Mouse (Mus musculus) duodenum, adult 2 months (tissue): ENCODE measurements around the gene Sap25. TPM values are rescaled to one million over a fixed set of nuclear protein-coding genes. Genes with fewer than 3 reads are reported as not detected.

Experiments used
- polyA plus RNA-seq: library from polyadenylated mRNA; depleted of rRNA; stranded (reverse); fragments of >200 nt; gene quantifications from 2 replicates; pipeline ENCODE4 v1.2.3, GENCODE M21; 2012; ENCODE audit warnings: low replicate concordance; rRNA removed

Gene Sap25
- polyA plus RNA-seq, result 114 and 144 TPM in 2 replicates

DNA sequence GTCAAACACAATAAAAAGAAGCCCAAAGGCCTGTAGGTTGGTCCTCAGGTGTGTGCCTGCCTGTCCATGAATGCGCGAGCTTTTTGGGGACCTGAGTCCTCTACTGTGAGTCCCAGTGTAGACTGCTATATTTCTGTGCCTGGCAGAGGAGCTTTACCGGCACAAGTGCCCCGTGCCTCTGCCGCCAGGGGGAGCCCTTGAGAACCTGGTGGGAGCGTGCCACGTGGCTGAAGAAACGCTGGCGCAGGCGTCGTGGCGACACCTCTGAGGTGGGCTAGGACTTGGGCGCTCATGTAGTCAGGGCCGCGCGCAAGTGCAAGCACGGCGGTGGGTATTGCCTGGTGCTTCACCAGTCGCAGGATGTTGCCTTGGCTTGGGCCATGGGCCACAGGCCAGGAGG lies at the start of gene Sap25:
Gene Sap25 (plus strand): TSS at position 281 of the 400 bp plus-strand sequence.

DNA sequence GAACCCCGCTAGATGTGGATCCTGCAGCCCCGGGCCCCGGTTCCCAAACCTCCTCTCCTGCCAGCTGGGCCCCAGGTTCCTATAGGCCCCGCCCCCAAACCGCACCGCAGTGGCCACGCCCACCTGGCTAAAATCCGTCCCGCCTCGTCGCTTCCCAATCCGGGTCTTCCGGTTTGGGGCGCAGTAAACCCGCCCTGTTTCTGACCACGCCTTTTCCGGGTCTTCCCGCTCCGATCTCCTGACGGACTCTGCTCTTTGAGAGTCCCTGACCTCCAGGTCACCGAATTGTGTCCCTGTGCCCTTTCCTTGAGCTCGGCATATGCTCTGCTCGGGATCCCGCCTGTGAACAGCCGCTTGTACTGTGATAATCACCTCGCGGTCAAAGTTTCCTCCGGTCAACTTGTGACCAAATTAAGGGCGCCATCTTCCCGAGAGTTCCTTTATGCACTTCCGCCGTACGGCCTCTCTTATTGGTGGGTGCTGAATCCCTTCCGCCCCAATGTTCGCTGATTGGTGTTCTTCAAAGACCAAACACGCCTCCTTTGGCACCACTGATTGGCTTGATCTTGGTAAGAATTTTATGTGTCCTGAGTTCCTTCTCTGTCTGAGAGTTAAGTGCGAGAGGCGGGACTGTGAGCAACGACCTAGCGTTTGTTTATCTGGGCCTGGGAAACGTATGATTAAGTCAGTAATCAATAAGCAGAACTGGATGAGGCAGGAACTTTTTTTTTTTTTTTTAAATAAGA lies 40.3 kb upstream of the Sap25 start, which contains the start of gene Mospd3:
Gene Mospd3 (minus strand): TSS at position 440 of the 746 bp plus-strand sequence.

DNA sequence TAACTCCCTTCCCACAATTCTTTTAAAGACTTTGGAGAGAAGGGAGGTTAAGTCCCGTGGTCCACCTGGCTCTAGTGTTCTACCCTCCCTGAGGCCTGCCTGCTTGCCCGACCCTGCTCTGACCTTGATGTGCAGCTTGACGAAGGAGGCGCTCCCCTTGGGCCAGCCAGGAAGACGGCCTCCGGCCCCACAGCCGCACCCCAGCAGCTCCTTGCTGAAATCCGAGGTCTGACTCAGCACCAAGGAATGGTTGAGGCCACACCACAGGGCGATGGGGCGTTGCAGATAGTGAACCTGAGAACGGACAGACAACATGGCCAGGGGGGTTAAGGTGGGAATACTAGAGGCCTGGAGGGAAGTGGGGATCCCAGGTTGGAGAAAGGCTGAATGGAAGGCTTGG lies 27.6 kb upstream of the Sap25 start, which contains the start of gene Pcolce:
Gene Pcolce (minus strand): TSS at position 235 of the 400 bp plus-strand sequence.

DNA sequence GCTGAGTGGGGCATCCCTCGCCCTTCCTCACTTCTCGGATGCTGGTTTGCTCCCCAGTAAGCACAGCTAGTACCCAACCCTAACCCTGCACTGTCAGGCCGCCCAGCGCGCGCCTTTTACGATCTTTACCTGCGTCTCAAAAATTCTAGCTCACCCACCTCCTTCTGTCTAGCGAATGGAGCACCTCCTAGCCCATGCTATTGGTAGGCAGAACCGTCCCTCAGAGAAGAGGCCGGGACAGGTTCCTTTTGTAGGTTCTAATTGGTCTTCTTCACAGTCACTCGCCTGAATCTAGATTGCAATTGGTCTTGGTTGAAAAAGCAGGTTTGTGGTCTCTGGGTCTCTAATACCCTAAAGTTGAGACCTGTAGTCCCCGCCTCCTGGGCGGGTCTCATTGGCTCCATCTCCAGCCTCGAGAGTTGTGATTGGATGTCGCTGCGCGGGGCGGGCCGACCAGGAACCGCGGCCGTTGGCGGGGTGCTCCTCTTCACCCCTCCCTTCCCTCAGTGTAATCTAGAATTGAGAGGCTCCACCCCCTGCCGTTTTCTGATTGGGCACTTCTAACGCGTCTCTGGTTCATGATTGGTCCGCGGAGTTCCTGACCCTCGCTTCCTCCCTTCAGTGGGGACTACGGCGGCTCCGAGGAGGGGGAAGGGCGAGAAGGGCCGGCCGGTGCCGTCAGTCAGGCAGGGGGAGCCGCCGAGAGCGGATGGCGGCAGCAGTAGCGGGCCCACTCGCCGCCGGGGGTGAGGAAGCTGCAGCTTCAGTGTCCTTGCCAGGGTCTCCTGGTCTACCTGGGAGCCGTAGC lies 12.4 kb upstream of the Sap25 start, which contains the start of the genes Fbxo24, Lrch4 and Gm20605:
Gene Fbxo24 (minus strand): TSS at position 505 of the 808 bp plus-strand sequence.
Gene Lrch4 (plus strand): TSS at position 624 of the 808 bp plus-strand sequence.
Gene Gm20605 (plus strand): TSS at position 678 of the 808 bp plus-strand sequence.

DNA sequence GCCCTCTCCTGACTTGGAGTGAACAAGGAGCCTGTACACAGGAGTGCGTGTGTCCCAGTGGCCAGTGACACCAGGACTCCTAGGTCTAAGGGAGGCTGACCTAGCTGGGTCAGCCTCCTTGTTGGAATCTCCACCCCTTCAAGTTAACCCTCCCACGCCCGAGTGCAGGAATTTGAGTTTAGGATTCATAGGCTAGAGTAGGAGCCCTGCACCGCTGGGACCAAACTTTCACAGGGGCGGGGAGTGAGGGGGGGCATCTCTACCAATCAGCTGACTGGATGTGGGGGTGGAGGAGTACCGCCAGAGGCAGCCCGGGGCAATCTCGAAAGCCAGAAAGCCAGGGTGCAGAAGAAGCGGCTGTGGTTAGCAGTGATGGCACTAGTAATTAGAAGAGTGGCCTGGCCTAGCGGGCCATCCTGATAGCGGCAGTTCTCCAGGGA lies 4.5 kb downstream of the Sap25 start, which contains the start of gene Irs3:
Gene Irs3 (minus strand): TSS at position 63 of the 440 bp plus-strand sequence.

GRCm38 (mm10) chr5:137684294-137685123 lies 43.4 kb downstream of the Sap25 start, which contains the start of gene Agfg2:
Gene Agfg2 (minus strand): TSS chr5:137684726.

Other genes starting within 250 kb of the Sap25 start
- 0.88 and 2.8 TPM in 2 replicates for gene Zan, start 164.3 kb upstream of the Sap25 start, polyA plus RNA-seq
- 37.9 and 47.1 TPM in 2 replicates for gene Pop7, start 138.8 kb upstream of the Sap25 start, polyA plus RNA-seq
- gene Gigyf1, start 122.8 kb upstream of the Sap25 start, polyA plus RNA-seq, result 11.8 and 16.6 TPM in 2 replicates
- not detected in 2 replicates for gene Epo, start 108.1 kb upstream of the Sap25 start, polyA plus RNA-seq
- 831 and 1,332 TPM in 2 replicates for gene Gnb2, start 107.8 kb upstream of the Sap25 start, polyA plus RNA-seq
- gene Actl6b, start 87.8 kb upstream of the Sap25 start, polyA plus RNA-seq, result 1.1 TPM in 2 replicates
- 0.81 and 1.1 TPM in 2 replicates for gene Tfr2, start 71.5 kb upstream of the Sap25 start, polyA plus RNA-seq
- 135 and 239 TPM in 2 replicates for gene Mospd3, start 40.3 kb upstream of the Sap25 start, polyA plus RNA-seq
- 33.2 and 49.9 TPM in 2 replicates for gene Pcolce, start 27.6 kb upstream of the Sap25 start, polyA plus RNA-seq
- gene Fbxo24, start 12.3 kb upstream of the Sap25 start, polyA plus RNA-seq, result 0.18 and 0.78 TPM in 2 replicates
- 33.9 and 56.3 TPM in 2 replicates for gene Lrch4, start 12.2 kb upstream of the Sap25 start, polyA plus RNA-seq
- gene Gm20605, start 12.2 kb upstream of the Sap25 start, polyA plus RNA-seq, result 22.3 and 27.1 TPM in 2 replicates
- 0.40 and 1.2 TPM in 2 replicates for gene Irs3, start 4.4 kb downstream of the Sap25 start, polyA plus RNA-seq
- 16.4 and 20.6 TPM in 2 replicates for gene Agfg2, start 43.4 kb downstream of the Sap25 start, polyA plus RNA-seq
- 13.8 and 23.5 TPM in 2 replicates for gene Nyap1, start 100.3 kb downstream of the Sap25 start, polyA plus RNA-seq
- gene Tsc22d4, start 104.4 kb downstream of the Sap25 start, polyA plus RNA-seq, result 136 and 297 TPM in 2 replicates
- gene Ppp1r35, start 137.5 kb downstream of the Sap25 start, polyA plus RNA-seq, result 44.3 and 72.5 TPM in 2 replicates
- gene Mepce, start 146.3 kb downstream of the Sap25 start, polyA plus RNA-seq, result 17.6 and 30.8 TPM in 2 replicates
- not detected in 2 replicates for gene Zcwpw1, start 146.5 kb downstream of the Sap25 start, polyA plus RNA-seq
- gene Pilra, start 194.9 kb downstream of the Sap25 start, polyA plus RNA-seq, result 3.1 and 9.7 TPM in 2 replicates
- gene Pilrb1, start 216.8 kb downstream of the Sap25 start, polyA plus RNA-seq, result 3.0 and 3.9 TPM in 2 replicates
- 3.5 and 5.6 TPM in 2 replicates for gene Pilrb2, start 230.5 kb downstream of the Sap25 start, polyA plus RNA-seq